Mouse (Mus musculus) brain, embryonic 14.5 days (tissue): ENCODE measurements around the gene Parp16. TPM values are rescaled to one million over a fixed set of nuclear protein-coding genes. Genes with fewer than 3 reads are reported as not detected.
"Not testable (repeated sequence)": the region's sequence is repeated elsewhere in the genome, so short reads cannot be mapped to it uniquely, and the experiment has no call there.

Source experiments
- DNase-seq: peaks from one replicate; pipeline ENCODE4 v3.0.0-alpha.2; 2011; ENCODE audit warnings: low read depth
- CTCF ChIP-seq: fragments of 200-500 bp; IDR thresholded peaks from 2 replicates; pipeline ENCODE4 v1.5.1; 2012; ENCODE audit warnings: inconsistent platforms, mild to moderate bottlenecking, moderate library complexity, borderline replicate concordance; ENCODE audit not compliant: insufficient read depth, insufficient read length; ENCODE audit errors: extremely low read depth
- POLR2A ChIP-seq: fragments of 200-500 bp; IDR thresholded peaks from 2 replicates; pipeline ENCODE4 v1.6.1; 2012; ENCODE audit warnings: mild to moderate bottlenecking, inconsistent platforms, borderline replicate concordance; ENCODE audit not compliant: poor library complexity, insufficient read depth, insufficient read length, severe bottlenecking; ENCODE audit errors: extremely low read depth
- polyA plus RNA-seq: library from polyadenylated mRNA; depleted of rRNA; stranded (reverse); fragments of >200 nt; gene quantifications from 2 replicates; pipeline ENCODE4 v1.2.3, GENCODE M21; 2012

The Parp16 gene
- polyA plus RNA-seq, 1 experiment: 6.2 TPM

GRCm38 (mm10) chr9:65261591-65262230, 66.6 kb downstream of the Parp16 start:
- TF ChIP-seq POLR2A (no peak), CTCF (no peak)
- no peak for DNase-seq

- TF ChIP-seq POLR2A: no peak
- no peak for TF ChIP-seq CTCF
- DNase-seq: no peak
These were observed 67.5 kb downstream of the Parp16 start for GRCm38 (mm10) chr9:65262641-65263120.

GRCm38 (mm10) chr9:65264959-65265358, 69.8 kb downstream of the Parp16 start, which contains the start of gene Cilp:
Gene Cilp, plus strand, starts transcription at chr9:65265180.
- peak; percentile 52 for DNase-seq

GRCm38 (mm10) chr9:65267742-65268515, 72.8 kb downstream of the Parp16 start:
- no peak for TF ChIP-seq CTCF
- no peak for TF ChIP-seq POLR2A
- DNase-seq: peak; percentile 99

More at GRCm38 (mm10) chr9:65264959-65265358, 69.8 kb downstream of the Parp16 start, which contains the start of gene Cilp:
- TF ChIP-seq CTCF (no peak), POLR2A (no peak)

- TF ChIP-seq CTCF: no peak
- no peak for TF ChIP-seq POLR2A
- no peak for DNase-seq
These were observed 78.1 kb downstream of the Parp16 start for GRCm38 (mm10) chr9:65273048-65273809.

- DNase-seq: no peak
- TF ChIP-seq CTCF (no peak), POLR2A (no peak)
These were observed 78.7 kb downstream of the Parp16 start for GRCm38 (mm10) chr9:65273873-65274272.

- DNase-seq: not testable (repeated sequence)
These were observed 79.7 kb downstream of the Parp16 start for GRCm38 (mm10) chr9:65274851-65275250.

- DNase-seq: no peak
- TF ChIP-seq CTCF: no peak
- TF ChIP-seq POLR2A: no peak
These were observed 80.8 kb downstream of the Parp16 start for GRCm38 (mm10) chr9:65275810-65276530.

GRCm38 (mm10) chr9:65281536-65282151, 86.5 kb downstream of the Parp16 start:
- TF ChIP-seq POLR2A: no peak
- no peak for TF ChIP-seq CTCF
- peak; percentile 32 for DNase-seq

GRCm38 (mm10) chr9:65283301-65283700, 88.1 kb downstream of the Parp16 start:
- DNase-seq: peak; percentile 82

GRCm38 (mm10) chr9:65288252-65288651, 93.1 kb downstream of the Parp16 start:
- not testable (repeated sequence) for DNase-seq

More at GRCm38 (mm10) chr9:65283301-65283700, 88.1 kb downstream of the Parp16 start:
- no peak for TF ChIP-seq POLR2A
- peak; percentile 70; the same call in 1 of the 2 replicates for TF ChIP-seq CTCF
